Mouse (Mus musculus) heart, postnatal 0 days (tissue): Measurements from ENCODE around the gene Eif3d. TPM values are rescaled to one million over a fixed set of nuclear protein-coding genes. Genes with fewer than 3 reads are reported as not detected.

Experiments used
- ATAC-seq: fragments of 200-750 bp; cut with Nextera tagmentation; 2 replicates; pipeline ENCODE4 v1.8.0; 2017; ENCODE audit warnings: low read depth, moderate number of reproducible peaks, moderate library complexity; ENCODE audit not compliant: insufficient read depth
- DNase-seq: peaks from one replicate; pipeline ENCODE4 v3.0.0-alpha.2; 2016; ENCODE audit warnings: low spot score
- H3K27ac ChIP-seq: fragments of 300-500 bp; sonication (generic); 2 replicates; pipeline ENCODE4 v1.5.1; 2014; ENCODE audit warnings: low read depth, mild to moderate bottlenecking
- H3K27me3 ChIP-seq: fragments of 300-500 bp; sonication (generic); 2 replicates; pipeline ENCODE4 v1.6.1; 2014; ENCODE audit warnings: low read length, mixed read lengths; ENCODE audit not compliant: control insufficient read depth, insufficient read depth
- H3K36me3 ChIP-seq: fragments of 300-500 bp; sonication (generic); replicated peaks from 2 replicates; pipeline ENCODE4 v1.6.1; 2014; ENCODE audit warnings: low read length, mixed read lengths; ENCODE audit not compliant: control insufficient read depth, insufficient read depth
- H3K4me1 ChIP-seq: fragments of 300-500 bp; sonication (generic); 2 replicates; pipeline ENCODE4 v1.6.1; 2014; ENCODE audit warnings: antibody characterized with exemption; ENCODE audit not compliant: control insufficient read depth, insufficient read depth
- H3K4me2 ChIP-seq: fragments of 300-500 bp; sonication (generic); 2 replicates; pipeline ENCODE4 v1.6.1; 2014; ENCODE audit warnings: low read depth, mild to moderate bottlenecking, low read length, moderate library complexity
- H3K4me3 ChIP-seq: fragments of 300-500 bp; sonication (generic); 2 replicates; pipeline ENCODE4 v1.5.1; 2014; ENCODE audit warnings: low read depth, low read length
- H3K9ac ChIP-seq: fragments of 300-500 bp; sonication (generic); replicated peaks from 2 replicates; pipeline ENCODE4 v1.6.1; 2014; ENCODE audit warnings: low read depth, low read length, mixed read lengths
- H3K9me3 ChIP-seq: fragments of 300-500 bp; sonication (generic); replicated peaks from 2 replicates; pipeline ENCODE4 v1.6.1; 2016; ENCODE audit warnings: low read length; ENCODE audit not compliant: control insufficient read depth
- CTCF ChIP-seq: IDR thresholded peaks from 2 replicates; pipeline ENCODE4 v1.5.1; 2016; ENCODE audit warnings: antibody characterized with exemption, control low read depth, low read depth
- EP300 ChIP-seq: IDR thresholded peaks from 2 replicates; pipeline ENCODE4 v1.6.1; 2016; ENCODE audit warnings: antibody characterized with exemption, low read depth
- WGBS: fragments of 180-500 bp; shearing (Covaris S2); extraction: QIAGEN DNeasy Blood & Tissue Kit; methylation state at CpG from one replicate; pipeline ENCODE4 v1.1.7; 2014; 5-methylcytosine and 5-hydroxymethylcytosine counted together
- polyA plus RNA-seq: library from polyadenylated mRNA; unstranded; fragments of >200 nt; fragmentation: Nextera tagmentation; extraction: Ambion mirVana; gene quantifications from 2 replicates; pipeline ENCODE4 v1.2.1, GENCODE M21; 2015
- total RNA-seq: library from RNA; depleted of rRNA; stranded (reverse); fragments of >200 nt; gene quantifications from 2 replicates; pipeline ENCODE4 v1.2.3, GENCODE M21; 2014; ENCODE audit warnings: low replicate concordance

Eif3d gene
- total and polyA plus RNA-seq, 2 experiments from 2014 or later: 90.6 to 110 TPM

- no peak overlapping the region for H3K4me2 ChIP-seq
- no peak overlapping the region for H3K27ac ChIP-seq
- DNase-seq (no peak), ATAC-seq (no peak)
- H3K9ac ChIP-seq: no peak overlapping the region
- H3K27me3 ChIP-seq: no peaks in the 10 kb centered on the region
- TF ChIP-seq CTCF (no peak), EP300 (no peak)
- 84% methylated on average over 12 of the region's 12 CpGs for WGBS
- H3K4me1 ChIP-seq: no peaks in the 10 kb centered on the region
- no peak overlapping the region for H3K4me3 ChIP-seq
- peaks cover 86% of the 10 kb centered on the region for H3K36me3 ChIP-seq
- H3K9me3 ChIP-seq: no peaks in the 10 kb centered on the region
These were observed 51.2 kb downstream of the Eif3d start for GRCm38 (mm10) chr15:77919441-77919840.

- peak; percentile 47; the same call in 1 of the 2 replicates for ATAC-seq
- 37% methylated on average over 8 of the region's 8 CpGs for WGBS
- H3K36me3 ChIP-seq: peaks cover 68% of the 10 kb centered on the region
These were observed 53.6 kb downstream of the Eif3d start for GRCm38 (mm10) chr15:77916851-77917544.

GRCm38 (mm10) chr15:77915287-77915686 lies 55.3 kb downstream of the Eif3d start:
- H3K27ac ChIP-seq: no peak overlapping the region
- WGBS: 99% methylated on average over 4 of the region's 4 CpGs
- DNase-seq (no peak), ATAC-seq (no peak)
- H3K9ac ChIP-seq: no peak overlapping the region
- H3K4me2 ChIP-seq: no peak overlapping the region
- TF ChIP-seq EP300 (no peak), CTCF (no peak)
- H3K9me3 ChIP-seq: no peaks in the 10 kb centered on the region
- H3K36me3 ChIP-seq: peaks cover 53% of the 10 kb centered on the region
- H3K4me3 ChIP-seq: no peak overlapping the region
- no peaks in the 10 kb centered on the region for H3K27me3 ChIP-seq
- H3K4me1 ChIP-seq: peaks cover 9% of the 10 kb centered on the region

More at GRCm38 (mm10) chr15:77916851-77917544, 53.6 kb downstream of the Eif3d start:
- no peaks in the 10 kb centered on the region for H3K4me1 ChIP-seq
- H3K4me3 ChIP-seq: no peak overlapping the region
- DNase-seq: peak; percentile 83
- no peaks in the 10 kb centered on the region for H3K9me3 ChIP-seq
- no peak overlapping the region for H3K9ac ChIP-seq
- no peaks in the 10 kb centered on the region for H3K27me3 ChIP-seq
- TF ChIP-seq EP300 (no peak), CTCF (peak; percentile 86)
- H3K27ac ChIP-seq: no peak overlapping the region
- no peak overlapping the region for H3K4me2 ChIP-seq

GRCm38 (mm10) chr15:77914507-77914906 lies 56.1 kb downstream of the Eif3d start:
- ATAC-seq (no peak), DNase-seq (no peak)
- H3K27ac ChIP-seq: no peak overlapping the region
- no peak overlapping the region for H3K9ac ChIP-seq
- no peak overlapping the region for H3K4me2 ChIP-seq
- H3K36me3 ChIP-seq: peaks cover 49% of the 10 kb centered on the region
- H3K9me3 ChIP-seq: no peaks in the 10 kb centered on the region
- peaks cover 9% of the 10 kb centered on the region for H3K4me1 ChIP-seq
- no peak overlapping the region for H3K4me3 ChIP-seq
- H3K27me3 ChIP-seq: no peaks in the 10 kb centered on the region
- no peak for TF ChIP-seq EP300
- TF ChIP-seq CTCF: no peak
- 89% methylated on average over 3 of the region's 3 CpGs for WGBS

GRCm38 (mm10) chr15:77913054-77913453 lies 57.6 kb downstream of the Eif3d start:
- DNase-seq: no peak
- H3K36me3 ChIP-seq: peaks cover 35% of the 10 kb centered on the region
- H3K9ac ChIP-seq: no peak overlapping the region; the same call in 1 of the 2 replicates
- no peak for ATAC-seq
- H3K9me3 ChIP-seq: no peaks in the 10 kb centered on the region
- H3K4me3 ChIP-seq: no peak overlapping the region
- H3K27me3 ChIP-seq: no peaks in the 10 kb centered on the region
- WGBS: 65% methylated on average over 8 of the region's 8 CpGs
- peak overlapping the region; percentile 65; the same call in 1 of the 2 replicates for H3K27ac ChIP-seq
- peaks cover 9% of the 10 kb centered on the region for H3K4me1 ChIP-seq
- no peak for TF ChIP-seq EP300
- no peak for TF ChIP-seq CTCF
- H3K4me2 ChIP-seq: no peak overlapping the region
